Mouse (Mus musculus) lung, postnatal 14 days (tissue): ENCODE results near the gene Mup14.
"Not testable (repeated sequence)": the region's sequence is repeated elsewhere in the genome, so short reads cannot be mapped to it uniquely, and the experiment has no call there.

Experiments
- DNase-seq: peaks from one replicate; pipeline ENCODE4 v3.0.0; 2021

The Mup14 gene

DNA sequence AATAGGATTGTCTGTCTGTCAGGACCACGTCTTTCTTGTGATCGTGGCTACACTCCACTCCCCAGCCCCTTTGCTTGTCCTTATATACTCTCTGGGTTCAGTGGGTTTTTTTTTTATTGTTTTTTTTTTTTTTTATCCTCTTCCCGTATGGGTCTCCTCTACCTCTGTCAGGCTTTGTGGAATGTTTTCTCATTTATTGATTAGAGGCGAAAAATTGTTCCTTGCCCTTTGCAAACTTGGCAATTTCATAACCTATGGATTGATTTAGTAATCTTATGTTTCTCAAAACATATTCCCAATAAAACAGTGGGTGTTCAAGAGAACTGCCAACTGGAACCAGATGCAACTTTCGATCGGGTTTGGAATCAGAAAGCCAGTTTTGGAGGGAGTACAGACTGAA is at the start of gene Mup14:
Mup14 (minus strand) TSS at position 101 of the 400 bp plus-strand sequence.
- DNase-seq: not testable (repeated sequence)

DNA sequence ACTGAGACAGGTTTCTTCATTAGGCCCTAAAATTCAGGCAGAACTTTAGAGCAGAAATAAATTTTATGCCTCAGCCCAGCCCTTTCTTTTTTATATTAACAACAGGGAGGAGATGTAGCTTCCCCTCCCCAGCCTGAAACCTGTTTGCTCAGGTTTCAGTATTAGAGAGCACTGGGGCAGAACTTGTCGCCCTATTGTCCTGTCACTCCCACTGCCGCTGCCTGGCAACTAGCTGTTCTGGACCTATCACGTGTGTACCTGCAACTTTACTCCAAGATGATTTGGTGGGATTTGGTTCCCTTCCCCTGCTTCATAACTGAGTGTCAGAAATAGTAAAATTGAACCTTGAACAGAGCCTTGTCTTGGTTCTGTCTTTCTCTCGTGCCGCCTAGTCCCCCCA is 34.3 kb upstream of the Mup14 start:
- DNase-seq: not testable (repeated sequence)
